Mouse (Mus musculus): ENCODE measurements around the gene Rnf182.
A peak's percentile ranks its signal among the peaks of the same experiment; 100 is the strongest.

The Rnf182 gene

DNA sequence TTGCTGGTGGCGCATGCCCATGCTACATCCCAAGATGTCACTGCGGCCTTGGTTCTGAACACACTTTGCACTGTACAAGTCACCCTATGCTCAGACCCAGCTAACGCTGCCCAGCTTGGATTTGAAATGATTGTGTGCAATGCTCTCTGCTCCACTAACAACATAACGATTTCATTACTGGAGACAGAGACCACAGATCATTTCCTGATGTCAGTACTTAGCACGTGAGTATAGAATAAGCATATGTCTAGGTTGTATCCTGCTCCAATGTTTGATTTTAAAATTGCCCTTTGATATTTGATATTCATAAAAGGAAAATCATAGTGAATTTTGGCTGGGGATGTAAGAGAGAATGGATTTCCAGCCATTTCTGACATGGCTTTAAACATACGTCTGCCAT is 3.5 kb upstream of the Rnf182 start:
- no peak for DNase-seq (ENCODE audit: low spot score)

- DNase-seq (ENCODE audit: low spot score), result no peak
Observed at GRCm38 (mm10) chr13:43614667-43615066, 843 bp upstream of the Rnf182 start.

GRCm38 (mm10) chr13:43615194-43615576 is 325 bp upstream of the Rnf182 start:
- peak; percentile 38 for DNase-seq (ENCODE audit: low spot score)

DNA sequence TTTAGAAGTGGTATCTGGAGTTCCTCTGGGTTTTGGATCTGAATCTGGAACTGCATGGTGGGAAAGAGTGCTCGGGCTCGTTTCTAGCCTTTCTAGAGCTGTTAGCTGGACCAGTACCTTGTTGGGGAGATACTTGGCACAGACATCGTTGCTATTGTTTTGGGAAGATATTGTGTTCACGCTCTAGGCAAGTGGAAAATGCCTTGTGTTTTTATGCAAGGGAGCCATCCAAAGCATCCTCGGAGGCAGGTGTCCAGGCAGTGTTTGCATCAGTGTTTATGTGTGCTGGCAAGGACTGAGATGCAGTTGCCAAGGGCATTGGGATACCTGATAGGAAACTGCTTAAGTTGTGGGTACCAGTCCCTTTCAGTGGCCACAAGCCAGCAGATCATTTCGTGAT is 1.0 kb downstream of the Rnf182 start:
- DNase-seq (ENCODE audit: low spot score), result peak; percentile 23

- DNase-seq (ENCODE audit: low spot score), result no peak
Observed at GRCm38 (mm10) chr13:43619550-43620175, 4.2 kb downstream of the Rnf182 start.

DNA sequence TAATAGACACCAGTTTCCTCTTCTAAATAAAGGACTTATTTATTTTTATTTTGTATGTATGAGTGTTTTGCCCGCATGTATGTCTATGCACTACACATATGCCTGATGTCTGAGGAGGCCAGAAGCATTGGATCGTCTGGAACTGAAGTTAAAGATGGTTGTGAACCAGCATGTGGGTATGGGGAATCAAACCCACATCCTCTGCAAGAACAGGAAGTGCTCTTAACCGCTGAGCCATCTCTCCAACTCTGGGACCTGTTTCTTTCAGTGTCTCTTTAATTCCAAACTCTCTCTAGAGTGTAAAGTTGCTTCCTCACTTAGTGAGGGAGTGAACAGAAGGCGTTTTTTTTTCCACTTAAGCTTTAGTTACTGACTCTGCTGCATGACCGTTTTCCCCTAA is 12.4 kb downstream of the Rnf182 start:
- no peak for DNase-seq (ENCODE audit: low spot score)

DNA sequence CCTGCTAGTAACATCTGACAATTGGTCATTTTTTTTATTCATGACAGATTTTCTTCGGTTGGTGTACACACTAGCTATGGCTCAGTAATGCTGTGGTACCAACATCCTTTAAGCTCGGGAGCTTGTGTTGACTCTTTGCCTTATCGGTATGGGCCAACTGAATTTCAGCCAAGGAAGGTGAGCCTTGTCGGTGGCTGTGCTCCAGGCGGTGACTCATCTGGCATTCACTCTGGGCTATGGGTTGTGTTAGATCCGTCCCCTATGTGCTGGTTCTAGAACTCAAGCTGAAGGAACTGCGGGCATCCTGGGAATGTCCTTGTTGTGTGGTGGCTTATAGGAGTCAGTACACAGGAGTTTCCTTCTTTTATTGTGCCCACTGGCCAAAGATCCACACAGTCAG is 14.3 kb downstream of the Rnf182 start:
- no peak for DNase-seq (ENCODE audit: low spot score)

DNA sequence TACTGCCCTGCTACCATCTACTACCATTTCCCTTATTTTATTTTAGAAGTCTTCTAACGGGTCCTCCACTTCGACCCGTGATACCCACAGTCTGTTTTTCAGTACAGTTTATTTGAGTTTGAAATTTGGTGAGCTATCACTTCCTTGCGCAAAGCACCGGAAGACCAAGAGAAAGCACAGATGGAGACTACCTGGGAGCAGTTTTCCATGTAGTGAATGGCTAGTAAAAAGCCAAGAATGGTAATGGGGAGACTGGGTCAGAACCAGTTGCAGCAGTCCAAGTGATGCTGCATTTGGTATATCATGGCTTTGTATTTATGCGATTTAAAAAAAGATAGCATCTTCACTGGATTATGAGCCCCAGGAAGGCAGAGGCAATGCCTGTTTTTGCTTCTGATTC is 15.8 kb downstream of the Rnf182 start:
- DNase-seq (ENCODE audit: low spot score), result no peak

DNA sequence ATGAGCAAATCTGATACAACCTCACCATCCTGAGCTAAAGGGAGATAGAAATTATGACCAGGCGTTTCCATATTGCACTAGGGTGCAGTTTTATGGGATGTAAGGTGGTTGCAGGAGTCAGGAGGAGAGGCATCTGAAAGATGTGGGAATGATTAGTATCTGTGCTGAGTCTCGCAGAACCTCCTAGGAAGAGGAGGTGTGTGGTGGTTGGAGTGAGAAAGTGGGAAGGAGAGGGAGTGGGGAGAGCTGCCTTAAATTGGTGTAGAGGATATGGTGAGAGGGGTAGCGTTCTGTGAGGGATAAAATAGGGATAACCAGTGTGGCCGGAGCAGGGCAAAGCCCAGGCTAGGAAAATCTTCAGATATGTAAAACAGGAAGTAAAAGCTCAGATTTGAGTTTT is 17.5 kb downstream of the Rnf182 start:
- no peak for DNase-seq (ENCODE audit: low spot score)

DNA sequence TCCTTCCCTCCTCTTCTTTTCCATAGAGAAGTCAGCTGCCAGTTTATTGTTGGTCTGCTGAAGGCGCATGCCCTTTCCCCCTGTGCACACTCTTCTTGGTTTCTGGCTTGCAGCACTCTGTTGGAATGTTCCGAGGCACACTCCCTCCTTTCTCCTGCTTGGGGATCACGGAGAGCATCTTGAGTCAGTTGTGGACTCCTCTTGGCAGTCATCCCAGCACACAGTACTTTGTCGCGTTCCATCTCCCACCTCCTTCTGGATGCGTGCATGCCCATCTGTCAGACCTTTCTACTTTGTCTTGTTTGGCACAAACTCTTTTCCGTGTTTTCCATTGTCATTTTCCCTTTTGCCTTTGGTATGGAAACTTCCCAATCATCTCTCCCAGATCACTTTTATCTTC is 22.2 kb downstream of the Rnf182 start:
- no peak for DNase-seq (ENCODE audit: low spot score)

DNA sequence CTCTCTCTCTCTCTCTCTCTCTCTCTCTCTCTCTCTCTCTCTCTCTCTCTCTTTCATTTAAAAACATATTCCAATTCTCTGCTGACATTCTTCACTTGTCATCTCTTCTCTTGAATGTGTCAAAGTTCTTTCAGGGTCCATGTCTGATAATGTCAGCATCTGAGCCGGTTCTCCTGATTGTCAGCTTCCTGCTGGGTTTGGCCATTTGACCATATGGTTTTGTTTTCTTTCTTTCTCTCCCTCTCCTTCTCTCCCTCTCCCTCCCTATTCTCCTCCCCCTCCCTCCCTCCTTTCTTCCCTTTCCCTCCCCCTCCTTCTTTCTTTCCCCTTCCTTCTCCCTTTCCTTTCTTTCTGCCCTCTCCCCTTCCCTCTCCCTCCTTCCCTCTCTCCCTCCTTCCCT is 29.5 kb downstream of the Rnf182 start:
- no peak for DNase-seq (ENCODE audit: low spot score)

GRCm38 (mm10) chr13:43648556-43648955 is 33.0 kb downstream of the Rnf182 start:
- DNase-seq (ENCODE audit: low spot score), result no peak

DNA sequence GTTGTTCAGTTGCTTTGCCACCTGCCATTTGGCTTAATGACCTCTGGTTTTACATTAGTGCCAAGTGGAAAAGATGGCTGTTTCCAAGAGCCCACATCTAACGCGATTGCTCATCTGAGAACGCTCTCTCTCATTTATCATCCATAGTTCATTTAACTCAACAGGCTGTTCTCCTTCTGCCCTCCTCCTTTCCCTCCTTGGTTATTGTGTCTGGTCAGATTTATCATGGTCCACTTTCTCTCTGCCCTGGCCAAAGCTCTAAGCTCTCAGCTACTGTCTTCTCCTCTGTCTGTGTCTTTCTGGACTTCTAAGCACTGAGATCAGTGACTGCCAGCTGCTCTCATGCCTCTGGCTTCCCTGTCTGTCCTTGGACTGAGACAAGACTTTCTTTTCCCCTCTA is 35.8 kb downstream of the Rnf182 start:
- peak; percentile 10 for DNase-seq (ENCODE audit: low spot score)

- DNase-seq (ENCODE audit: low spot score), result no peak
Observed at GRCm38 (mm10) chr13:43654091-43654490, 38.6 kb downstream of the Rnf182 start.

- DNase-seq (ENCODE audit: low spot score), result no peak
Observed at GRCm38 (mm10) chr13:43663225-43663624, 47.7 kb downstream of the Rnf182 start.

DNA sequence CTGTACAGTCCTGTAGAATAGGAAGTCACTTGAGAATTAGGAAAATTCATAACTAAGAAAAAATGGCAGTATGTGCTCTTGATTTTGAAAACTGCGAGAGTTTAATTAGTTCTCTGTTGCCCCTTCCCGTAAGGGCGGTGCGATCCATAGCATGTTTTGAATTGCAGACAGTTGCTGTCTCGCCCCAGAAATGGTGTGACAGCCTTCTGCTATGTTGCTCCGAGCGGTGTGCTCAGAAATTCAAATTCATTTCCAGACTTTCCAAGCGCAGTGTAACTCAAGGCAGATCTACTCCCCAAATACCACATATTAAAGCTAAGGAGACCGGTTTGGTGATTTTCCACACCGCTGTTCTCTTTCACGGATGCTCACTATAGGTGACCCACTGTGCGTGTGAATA is 50.6 kb downstream of the Rnf182 start:
- DNase-seq (ENCODE audit: low spot score), result no peak

DNA sequence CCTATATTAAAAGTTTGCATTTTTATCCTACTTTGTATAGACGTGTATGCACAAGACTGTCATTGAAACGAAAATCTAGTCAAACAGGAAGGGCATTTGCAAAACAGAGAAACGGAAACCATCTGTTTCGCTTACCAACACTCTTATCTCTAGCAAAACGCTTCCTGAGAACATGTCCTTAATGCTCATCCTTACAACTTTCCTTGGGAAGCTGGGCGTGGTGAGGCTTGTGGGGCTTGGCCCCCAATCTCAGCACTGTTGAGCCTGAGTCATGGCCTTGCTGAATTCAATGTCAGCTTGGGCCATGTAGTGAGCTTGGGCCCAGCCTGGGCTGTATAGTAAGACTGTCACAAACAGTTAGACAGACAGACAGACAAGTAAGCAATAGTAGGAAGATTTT is 51.4 kb downstream of the Rnf182 start:
- DNase-seq (ENCODE audit: low spot score), result no peak

DNA sequence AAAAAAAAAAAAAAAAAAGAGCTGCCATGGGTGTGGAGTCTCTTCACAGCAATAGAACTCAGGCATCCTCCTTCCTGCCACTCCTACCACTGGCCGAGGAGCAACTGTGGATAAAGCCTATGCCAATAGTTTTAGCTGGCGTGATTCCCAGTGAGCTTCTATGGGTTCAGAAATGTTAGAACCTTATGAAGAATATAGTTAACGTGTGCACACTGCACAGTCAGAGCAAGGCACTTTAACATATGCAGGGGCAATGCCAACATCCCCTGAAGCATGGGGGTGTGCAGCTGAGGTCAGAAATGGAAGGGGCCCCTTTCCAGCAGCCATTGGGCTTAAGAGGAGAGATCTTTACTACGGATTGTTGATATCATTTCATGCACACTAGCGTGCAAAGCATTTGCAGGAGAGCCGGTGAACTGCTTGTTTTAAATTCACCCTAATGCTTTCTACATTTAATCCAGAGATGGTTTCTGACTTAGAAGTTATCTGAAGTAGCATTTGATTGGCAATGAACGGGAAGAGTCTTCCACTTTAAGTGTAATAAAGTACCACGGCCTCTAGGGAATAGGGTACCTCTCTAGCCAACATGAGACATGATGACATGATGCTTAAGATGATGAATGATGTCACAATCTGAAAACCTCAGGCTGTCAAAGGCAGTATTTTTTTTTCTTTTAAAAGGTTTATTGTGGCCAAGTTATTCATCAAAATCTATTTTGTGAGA is 61.8 kb downstream of the Rnf182 start:
- DNase-seq (ENCODE audit: low spot score), result peak; percentile 69

- DNase-seq (ENCODE audit: low spot score), result peak; percentile 25
Observed at GRCm38 (mm10) chr13:43677883-43678244, 62.4 kb downstream of the Rnf182 start.

GRCm38 (mm10) chr13:43684499-43684994 is 69.0 kb downstream of the Rnf182 start:
- peak; percentile 93 for DNase-seq (ENCODE audit: low spot score)

DNA sequence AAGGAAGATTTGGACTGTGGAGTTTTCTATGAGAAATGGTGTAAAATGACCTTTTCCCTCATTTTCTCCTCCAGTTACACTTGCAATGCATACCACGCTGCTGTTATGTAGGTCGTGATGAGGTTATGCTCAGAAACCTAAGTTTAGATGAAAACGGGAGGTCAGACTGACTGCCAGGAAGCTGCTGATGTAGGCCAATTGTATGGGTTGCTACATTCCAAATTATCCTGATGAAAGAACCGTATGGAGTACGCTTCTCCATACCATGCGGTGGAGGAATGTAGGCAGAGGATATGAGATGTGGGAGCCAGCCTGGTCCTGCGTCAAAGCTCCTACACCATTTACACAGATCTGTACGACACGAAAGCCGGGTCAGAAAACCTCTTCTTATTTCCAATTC is 72.6 kb downstream of the Rnf182 start:
- no peak for DNase-seq (ENCODE audit: low spot score)

- no peak for DNase-seq (ENCODE audit: low spot score)
Observed at GRCm38 (mm10) chr13:43691755-43692154, 76.2 kb downstream of the Rnf182 start.

DNA sequence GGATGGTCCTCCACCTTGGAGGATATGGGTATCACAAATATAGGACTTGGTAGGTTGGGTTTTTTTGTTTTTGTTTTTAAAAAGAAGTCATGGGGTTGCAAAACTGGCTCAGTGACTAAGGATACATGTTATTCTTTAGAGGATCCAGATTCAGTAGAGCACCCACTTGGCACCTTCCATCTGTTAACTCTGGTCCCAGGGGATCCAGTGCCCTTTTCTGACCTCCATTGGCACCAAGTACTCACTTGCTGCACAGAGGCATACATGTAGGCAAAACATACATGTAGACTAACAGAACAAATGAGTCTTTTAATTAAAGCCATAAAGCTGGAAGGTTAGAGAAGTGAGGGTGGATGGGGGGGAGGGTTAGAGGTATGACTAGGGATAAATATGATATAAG is 80.0 kb downstream of the Rnf182 start:
- no peak for DNase-seq (ENCODE audit: low spot score)

DNA sequence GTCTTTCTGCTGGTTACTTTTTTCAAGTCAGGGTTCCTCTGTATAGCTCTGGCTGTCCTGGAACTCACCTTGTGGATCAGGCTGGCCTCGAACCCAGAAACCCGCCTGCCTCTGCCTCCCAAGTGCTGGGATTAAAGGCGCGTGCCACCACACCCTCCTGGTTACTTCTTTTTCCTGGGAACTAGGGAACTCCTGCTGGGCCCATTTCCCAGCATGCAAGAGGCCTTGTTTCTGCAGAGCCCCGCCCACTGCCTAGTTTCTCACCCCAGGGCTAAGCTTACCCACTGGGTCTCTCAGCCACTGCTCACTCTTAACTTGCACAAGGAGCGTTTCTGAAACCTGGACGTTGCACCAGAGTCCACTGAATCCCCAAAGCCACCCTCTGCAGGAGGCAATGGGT is 80.5 kb downstream of the Rnf182 start:
- no peak for DNase-seq (ENCODE audit: low spot score)
